Mouse (Mus musculus): ENCODE results near the gene Fgfr2.

The Fgfr2 gene

GRCm38 (mm10) chr7:130946303-130946702 lies 2176.8 kb downstream of the Fgfr2 start:
- no peak for DNase-seq

- no peak for DNase-seq
Observed at GRCm38 (mm10) chr7:130945730-130946129, 2177.4 kb downstream of the Fgfr2 start.

- DNase-seq, result no peak
Observed at GRCm38 (mm10) chr7:130944766-130945475, 2178.2 kb downstream of the Fgfr2 start.

GRCm38 (mm10) chr7:130943280-130943895 lies 2179.8 kb downstream of the Fgfr2 start:
- no peak for DNase-seq

- no peak for DNase-seq
Observed at GRCm38 (mm10) chr7:130940733-130941132, 2182.4 kb downstream of the Fgfr2 start.

GRCm38 (mm10) chr7:130938896-130939295 lies 2184.3 kb downstream of the Fgfr2 start:
- no peak for DNase-seq

- DNase-seq, result no peak
Observed at GRCm38 (mm10) chr7:130938005-130938404, 2185.1 kb downstream of the Fgfr2 start.

GRCm38 (mm10) chr7:130937266-130937841 lies 2185.8 kb downstream of the Fgfr2 start:
- no peak for DNase-seq

- no peak for DNase-seq
Observed at GRCm38 (mm10) chr7:130936472-130936951, 2186.6 kb downstream of the Fgfr2 start.

GRCm38 (mm10) chr7:130935793-130936471 lies 2187.2 kb downstream of the Fgfr2 start, which contains the start of gene Htra1:
Htra1 (plus strand) TSS chr7:130936111.
- DNase-seq, result peak; percentile 88

- no peak for DNase-seq
Observed at GRCm38 (mm10) chr7:130935421-130935792, 2187.7 kb downstream of the Fgfr2 start.

- no peak for DNase-seq
Observed at GRCm38 (mm10) chr7:130934654-130935053, 2188.5 kb downstream of the Fgfr2 start.

GRCm38 (mm10) chr7:130932921-130933320 lies 2190.2 kb downstream of the Fgfr2 start:
- no peak for DNase-seq

- DNase-seq, result no peak
Observed at GRCm38 (mm10) chr7:130930401-130930800, 2192.7 kb downstream of the Fgfr2 start.

- DNase-seq, result peak; percentile 81
Observed at GRCm38 (mm10) chr7:130922981-130923731, 2200.0 kb downstream of the Fgfr2 start.

- DNase-seq, result peak; percentile 51
Observed at GRCm38 (mm10) chr7:130918260-130918659, 2204.9 kb downstream of the Fgfr2 start.

GRCm38 (mm10) chr7:130914693-130915363 lies 2208.3 kb downstream of the Fgfr2 start:
- DNase-seq, result no peak

- DNase-seq, result no peak
Observed at GRCm38 (mm10) chr7:130910841-130911240, 2212.3 kb downstream of the Fgfr2 start.

GRCm38 (mm10) chr7:130904571-130905365 lies 2218.4 kb downstream of the Fgfr2 start:
- no peak for DNase-seq

GRCm38 (mm10) chr7:130903505-130904074 lies 2219.6 kb downstream of the Fgfr2 start:
- peak; percentile 81 for DNase-seq

GRCm38 (mm10) chr7:130902929-130903328 lies 2220.2 kb downstream of the Fgfr2 start:
- DNase-seq, result no peak

Data from right cerebral cortex, adult 18-20 months (tissue).